Mouse (Mus musculus) megakaryocyte, embryonic 14.5 days (primary cell): ENCODE results near the gene Pfpl.

Experiments used
- FLI1 ChIP-seq: IDR thresholded peaks from 2 replicates; pipeline ENCODE4 v1.6.1; 2012; ENCODE audit warnings: low read length, inconsistent platforms, mixed read lengths
- GATA1 ChIP-seq: IDR thresholded peaks from 3 replicates; pipeline ENCODE4 v1.6.1; 2012; ENCODE audit warnings: mixed read lengths, low read length, inconsistent platforms, borderline replicate concordance

DNA sequence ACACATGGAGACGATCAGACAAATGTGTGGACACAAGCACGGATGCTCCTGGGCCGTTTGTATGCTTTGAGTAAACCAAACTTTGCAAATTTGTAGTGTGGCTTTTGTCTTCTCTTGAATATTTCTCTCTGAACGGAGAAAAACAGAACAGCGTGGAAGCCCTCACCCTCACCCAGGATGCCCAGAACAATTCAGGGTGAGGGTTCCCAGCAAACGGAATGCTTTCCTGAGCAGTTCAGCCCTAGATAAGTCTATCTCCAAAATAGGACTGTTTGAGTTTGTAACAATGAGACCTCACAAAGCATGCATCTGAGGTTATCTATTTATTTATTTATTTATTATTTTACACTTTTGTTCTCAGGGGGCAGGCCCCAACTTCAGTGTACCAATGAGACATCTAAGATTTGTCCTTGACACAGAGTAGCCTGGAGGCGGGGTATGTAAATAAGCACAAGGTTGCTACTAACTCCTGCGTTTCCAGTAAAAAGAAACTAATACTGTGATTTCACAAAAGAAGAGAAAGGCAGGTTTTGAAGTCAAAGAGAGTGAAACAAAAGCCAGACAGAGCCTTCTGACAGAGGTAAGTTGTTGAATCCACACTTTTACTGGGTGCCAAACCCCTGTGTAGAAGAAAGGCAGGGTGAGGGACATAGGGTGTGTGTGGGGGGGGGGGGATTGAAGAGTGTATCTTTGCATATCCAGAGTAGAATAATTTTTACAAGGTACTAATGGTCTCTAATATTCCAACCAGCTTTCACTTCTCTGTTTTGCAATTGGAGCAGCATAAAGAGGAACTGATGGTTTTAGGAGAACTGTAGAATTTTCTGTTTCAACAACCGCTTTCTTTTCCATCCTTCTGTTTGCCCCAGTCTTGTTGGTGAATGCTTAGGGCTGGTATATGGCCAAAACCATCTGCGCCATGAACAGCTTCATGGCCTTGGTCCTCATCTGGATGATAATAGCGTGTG is 32.9 kb downstream of the Pfpl start, which contains the start of gene Mpeg1:
- no peak for TF ChIP-seq GATA1
- TF ChIP-seq FLI1: no peak
